Mouse (Mus musculus): ENCODE data around the gene Rps15.

The Rps15 gene

GRCm38 (mm10) chr10:80288657-80289056 is 3.6 kb upstream of the Rps15 start:
- DNase-seq (ENCODE audit: low spot score in 2 of 2): no peak

- no peak for DNase-seq (ENCODE audit: low spot score in 2 of 2)
Measured at GRCm38 (mm10) chr10:80293325-80293724, 1.1 kb downstream of the Rps15 start.

GRCm38 (mm10) chr10:80294311-80294710 is 2.1 kb downstream of the Rps15 start:
- DNase-seq (ENCODE audit: low spot score in 2 of 2): no peak

GRCm38 (mm10) chr10:80294788-80295303 is 2.6 kb downstream of the Rps15 start:
- no peak for DNase-seq (ENCODE audit: low spot score in 2 of 2)

- peak; percentile 73 to 83 for DNase-seq (ENCODE audit: low spot score in 2 of 2)
Measured at GRCm38 (mm10) chr10:80295618-80296425, 3.6 kb downstream of the Rps15 start, which contains the start of gene Apc2. Gene Apc2, plus strand, starts transcription at chr10:80295977.

GRCm38 (mm10) chr10:80296824-80297223 is 4.6 kb downstream of the Rps15 start:
- DNase-seq (ENCODE audit: low spot score in 2 of 2): no peak

- no peak for DNase-seq (ENCODE audit: low spot score in 2 of 2)
Measured at GRCm38 (mm10) chr10:80297526-80298133, 5.4 kb downstream of the Rps15 start.

GRCm38 (mm10) chr10:80298571-80299281 is 6.5 kb downstream of the Rps15 start:
- no peak for DNase-seq (ENCODE audit: low spot score in 2 of 2)

GRCm38 (mm10) chr10:80299301-80299700 is 7.0 kb downstream of the Rps15 start:
- no peak for DNase-seq (ENCODE audit: low spot score in 2 of 2)

- no peak for DNase-seq (ENCODE audit: low spot score in 2 of 2)
Measured at GRCm38 (mm10) chr10:80299824-80300223, 7.6 kb downstream of the Rps15 start.

GRCm38 (mm10) chr10:80300672-80301181 is 8.5 kb downstream of the Rps15 start:
- DNase-seq (ENCODE audit: low spot score in 2 of 2): no peak

- no peak for DNase-seq (ENCODE audit: low spot score in 2 of 2)
Measured at GRCm38 (mm10) chr10:80301256-80302081, 9.2 kb downstream of the Rps15 start.

GRCm38 (mm10) chr10:80302082-80302355 is 9.8 kb downstream of the Rps15 start:
- DNase-seq (ENCODE audit: low spot score in 2 of 2): no peak

GRCm38 (mm10) chr10:80302471-80302881 is 10.2 kb downstream of the Rps15 start:
- DNase-seq (ENCODE audit: low spot score in 2 of 2): no peak

- no peak for DNase-seq (ENCODE audit: low spot score in 2 of 2)
Measured at GRCm38 (mm10) chr10:80304458-80304857, 12.2 kb downstream of the Rps15 start.

GRCm38 (mm10) chr10:80304862-80305261 is 12.6 kb downstream of the Rps15 start:
- DNase-seq (ENCODE audit: low spot score in 2 of 2): peak; percentile 67 to 82

GRCm38 (mm10) chr10:80311560-80311959 is 19.3 kb downstream of the Rps15 start:
- DNase-seq (ENCODE audit: low spot score in 2 of 2): no peak

GRCm38 (mm10) chr10:80312586-80313504 is 20.6 kb downstream of the Rps15 start:
- DNase-seq (ENCODE audit: low spot score in 2 of 2): peak in 1 of 2 experiments; percentile 23

- peak in 1 of 2 experiments; percentile 35 for DNase-seq (ENCODE audit: low spot score in 2 of 2)
Measured at GRCm38 (mm10) chr10:80313627-80314201, 21.5 kb downstream of the Rps15 start.

- DNase-seq (ENCODE audit: low spot score in 2 of 2): no peak
Measured at GRCm38 (mm10) chr10:80314494-80315001, 22.3 kb downstream of the Rps15 start.

Data from spleen, postnatal 4 days (tissue).